Mouse (Mus musculus): ENCODE results near the gene Slc44a3.

Gene Slc44a3

DNA sequence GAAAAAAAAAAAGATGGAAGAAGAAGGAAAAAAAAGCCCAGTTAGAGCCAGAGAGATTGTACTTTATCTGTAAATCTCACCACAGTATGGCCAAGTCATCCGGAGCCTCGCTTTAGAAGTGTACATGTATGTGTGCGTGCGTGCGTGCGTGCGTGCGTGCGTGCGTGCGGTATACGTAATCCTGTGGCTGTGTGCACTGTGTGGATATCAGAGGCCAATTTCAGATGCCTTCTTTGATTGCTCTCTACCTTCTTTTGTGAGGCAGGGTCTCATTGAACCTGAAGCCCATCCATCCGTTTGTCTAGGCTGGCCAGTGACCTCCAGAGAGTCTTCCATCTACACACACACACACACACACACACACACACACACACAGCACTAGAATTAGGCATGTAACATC, 70.7 kb downstream of the Slc44a3 start:
- DNase-seq (ENCODE audit: extremely low spot score, low spot score) = no peak

DNA sequence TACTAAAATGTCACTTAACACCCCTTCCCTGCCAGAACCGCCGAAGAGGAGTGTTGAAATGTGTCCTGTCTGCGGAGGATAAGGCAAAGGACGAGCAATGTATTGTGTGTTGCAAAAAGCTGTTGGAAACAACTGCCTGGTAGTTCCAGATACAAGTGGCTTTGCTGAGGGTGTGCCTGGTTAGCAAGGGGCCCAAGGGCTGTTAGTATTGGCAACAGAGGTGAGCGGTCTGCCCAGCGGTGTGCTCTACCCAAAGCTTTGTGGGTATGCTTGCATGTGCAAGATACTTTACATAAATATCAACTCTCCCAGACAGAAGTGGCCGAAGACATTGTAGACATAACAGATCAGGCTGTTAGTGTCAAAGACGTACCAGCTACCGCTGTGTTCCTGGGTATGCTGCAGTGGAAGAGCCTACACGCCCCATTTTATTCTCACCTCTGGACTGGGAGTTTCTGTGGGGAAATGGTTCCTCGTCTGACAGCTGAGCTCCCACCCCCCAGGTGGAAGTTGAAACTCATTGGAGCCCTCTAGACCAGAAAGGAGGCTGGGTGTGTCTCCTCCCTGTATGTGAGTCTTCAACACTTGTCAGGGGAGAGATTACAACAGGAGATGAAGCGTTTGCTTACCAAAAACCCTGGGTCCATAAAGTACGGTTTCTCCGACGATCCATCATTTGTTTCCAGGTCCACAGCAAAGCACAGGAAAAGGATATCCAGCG, 71.6 kb downstream of the Slc44a3 start:
- no peak for DNase-seq (ENCODE audit: extremely low spot score, low spot score)

DNA sequence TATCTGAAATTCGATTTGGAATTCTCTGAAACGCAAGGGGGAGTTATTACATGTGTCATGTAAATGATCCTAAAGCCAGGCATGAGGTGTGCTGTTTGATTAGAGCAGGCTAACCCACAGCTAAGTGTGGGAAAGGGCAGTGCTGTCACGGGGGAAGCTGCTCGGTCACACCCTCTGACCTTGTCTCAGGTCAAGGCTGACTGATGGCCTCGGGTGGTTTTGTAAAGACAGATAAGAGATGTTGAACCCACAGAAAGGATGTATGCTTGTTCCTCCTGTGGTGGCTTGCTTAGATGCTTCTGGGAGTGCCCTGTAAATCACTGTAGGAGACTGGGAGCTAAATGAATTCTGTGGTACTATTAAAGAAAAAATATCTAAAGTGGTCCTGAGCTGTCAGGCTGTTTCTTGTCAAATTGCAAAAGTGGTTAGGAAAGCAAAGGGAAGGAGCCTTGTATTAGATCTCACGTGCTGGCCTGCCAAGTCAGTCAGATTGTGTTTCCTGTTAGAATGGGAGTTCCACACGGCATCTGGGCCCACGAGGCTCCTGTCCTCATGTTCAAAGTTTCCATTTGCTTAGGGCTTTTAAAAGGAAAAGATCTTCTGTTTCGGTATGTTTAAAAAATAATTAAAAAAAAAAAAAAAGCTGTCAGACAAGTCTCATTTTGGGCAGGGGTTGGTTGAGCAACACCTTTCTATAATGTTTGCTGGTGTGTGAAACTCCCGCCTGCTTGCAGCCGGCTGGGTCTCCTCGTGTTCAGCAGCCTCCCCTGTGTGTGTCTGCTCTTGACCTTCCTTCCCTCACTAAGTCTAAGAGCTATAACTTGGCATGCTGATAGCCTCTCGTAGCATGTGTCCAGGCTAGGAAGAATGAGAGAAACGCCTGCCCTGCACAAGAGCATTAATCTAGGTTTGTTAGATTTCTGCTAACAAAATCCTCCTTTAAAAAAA, 73.4 kb downstream of the Slc44a3 start:
- no peak for DNase-seq (ENCODE audit: extremely low spot score, low spot score)

DNA sequence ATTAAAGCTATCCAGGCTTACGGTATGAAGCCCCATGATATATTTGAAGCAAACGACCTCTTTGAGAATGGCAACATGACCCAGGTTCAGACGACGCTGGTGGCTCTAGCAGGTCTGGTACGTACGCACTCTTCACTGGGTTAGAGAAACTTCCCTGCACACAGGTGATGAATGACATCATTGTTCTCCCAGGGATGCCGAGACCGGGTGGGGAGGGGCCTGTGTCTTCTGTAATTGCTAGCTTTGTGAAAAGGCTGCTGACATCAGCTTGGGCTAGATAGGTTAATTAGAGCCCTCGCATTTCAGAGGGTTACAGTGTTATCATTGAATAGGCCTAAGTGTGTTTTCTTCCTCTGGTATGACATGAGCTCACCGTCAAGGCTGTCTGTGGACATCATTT, 80.8 kb downstream of the Slc44a3 start:
- DNase-seq (ENCODE audit: extremely low spot score, low spot score) = no peak

DNA sequence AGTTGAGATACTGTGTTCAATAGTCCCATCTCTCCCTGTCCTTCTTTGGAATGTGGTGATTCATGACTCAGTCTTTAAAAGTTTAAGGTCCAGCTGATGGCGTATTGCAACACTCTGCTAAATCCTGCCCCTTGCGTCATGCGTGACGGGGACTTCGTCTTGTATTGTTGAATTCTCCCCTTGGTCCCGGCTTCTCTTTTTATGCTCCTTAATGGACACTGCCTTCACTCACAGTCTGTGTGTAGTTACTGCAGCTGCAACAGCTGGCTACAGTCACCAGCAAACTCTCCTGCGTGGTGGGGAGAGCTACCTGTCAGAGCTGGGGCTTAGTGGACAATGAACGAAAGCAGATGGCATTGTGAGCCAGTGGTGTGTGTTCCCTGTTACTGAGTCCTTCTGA, 82.7 kb downstream of the Slc44a3 start:
- no peak for DNase-seq (ENCODE audit: extremely low spot score, low spot score)

DNA sequence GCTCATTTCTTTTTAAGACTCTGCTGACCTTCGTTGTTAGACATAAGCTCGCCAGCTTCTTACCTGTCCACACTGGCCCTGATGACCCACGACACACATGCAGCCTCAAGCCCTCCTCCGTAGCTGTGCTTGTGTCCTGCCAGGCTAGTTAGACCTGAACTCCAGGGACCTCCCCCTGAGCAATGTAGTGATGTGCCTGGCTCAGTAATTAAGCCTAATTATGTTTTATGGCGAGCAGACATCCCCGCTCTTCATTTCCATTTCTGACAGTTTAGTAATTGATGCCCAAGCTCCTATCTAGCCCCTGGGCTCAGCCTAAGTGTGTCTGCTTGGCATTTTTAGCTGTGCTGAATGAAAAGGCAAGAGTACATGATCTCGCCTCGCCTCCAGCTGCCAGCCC, 83.6 kb downstream of the Slc44a3 start:
- DNase-seq (ENCODE audit: extremely low spot score, low spot score) = no peak

DNA sequence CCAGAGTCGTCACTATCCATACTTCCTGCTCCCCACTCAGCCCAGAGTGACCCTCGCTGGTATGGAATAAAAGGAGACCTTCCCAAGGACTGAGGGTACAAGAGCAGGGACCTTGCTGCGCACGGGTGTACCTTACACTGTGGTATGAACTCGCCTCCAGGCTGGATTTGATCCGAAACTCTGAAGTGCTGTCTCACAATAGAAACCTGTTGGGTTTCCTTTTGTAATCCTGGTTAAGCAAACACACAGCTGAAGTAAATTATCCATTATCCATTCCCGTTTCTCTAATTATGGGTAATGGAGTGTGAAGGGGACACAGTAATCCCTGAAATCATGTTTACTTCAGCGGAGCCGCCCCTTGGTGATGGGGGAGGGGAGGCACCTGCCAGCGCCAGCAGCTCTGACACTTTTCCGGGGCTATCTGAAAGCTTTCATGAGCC, 84.2 kb downstream of the Slc44a3 start:
- DNase-seq (ENCODE audit: extremely low spot score, low spot score) = no peak

DNA sequence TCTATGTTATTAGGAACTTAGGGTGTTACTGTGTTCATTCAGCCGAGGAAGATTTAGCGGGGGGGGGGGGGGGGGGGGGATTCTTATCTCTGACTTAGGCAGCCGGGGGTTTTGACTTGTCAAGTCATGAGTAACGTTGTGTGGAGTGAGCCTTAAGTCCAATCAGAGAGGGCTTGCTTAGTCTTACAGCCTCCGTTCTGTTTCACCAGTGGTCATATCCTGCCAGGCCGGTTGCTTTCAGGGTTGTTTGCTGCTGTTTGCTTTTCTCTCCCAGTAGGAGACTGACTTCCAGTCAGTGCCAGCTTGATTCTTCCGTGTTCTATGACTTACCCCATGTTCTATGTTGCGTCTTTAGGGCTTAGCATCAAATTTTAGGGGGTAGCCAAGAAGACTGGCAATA, 85.8 kb downstream of the Slc44a3 start:
- DNase-seq (ENCODE audit: extremely low spot score, low spot score) = no peak

DNA sequence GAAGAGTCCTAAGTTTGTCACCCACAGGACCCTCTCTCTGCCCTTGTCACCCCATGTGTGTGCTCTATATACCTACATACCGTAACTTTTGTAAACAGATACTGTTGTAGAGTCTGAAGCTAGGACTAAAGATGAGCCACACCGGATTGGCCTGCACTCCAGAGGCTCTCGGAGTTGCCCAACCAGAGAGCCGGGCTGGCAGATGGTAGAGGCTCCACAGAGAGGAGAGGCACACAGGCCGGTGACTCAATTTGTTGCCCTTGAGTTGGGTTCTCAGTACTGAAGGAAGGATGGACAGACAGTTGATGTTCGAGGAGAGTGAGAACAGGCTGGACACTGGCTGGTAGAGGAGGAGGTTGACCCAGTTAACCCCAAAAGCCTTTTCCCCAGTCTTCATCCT, 87.8 kb downstream of the Slc44a3 start:
- no peak for DNase-seq (ENCODE audit: extremely low spot score, low spot score)

DNA sequence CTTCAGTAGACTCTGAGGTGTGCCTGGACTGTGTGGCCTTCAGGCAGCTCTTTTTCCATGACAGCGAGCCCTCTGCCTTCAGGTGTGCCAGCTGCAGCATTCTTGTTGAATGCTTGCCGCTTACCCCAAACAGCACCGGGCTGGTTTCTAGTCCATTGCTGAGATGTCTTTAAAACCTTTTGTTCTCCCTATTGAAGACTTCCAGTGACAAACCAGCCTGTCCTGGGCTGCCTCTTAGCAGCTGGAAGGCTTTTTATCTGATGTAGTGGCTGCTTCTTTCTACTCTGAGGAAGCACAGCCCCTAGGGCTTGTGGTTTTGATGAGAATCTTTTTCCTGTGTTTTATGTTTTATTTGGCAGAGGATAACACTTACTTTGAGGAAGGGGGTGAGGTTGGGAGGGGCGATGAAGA, 88.3 kb downstream of the Slc44a3 start:
- no peak for DNase-seq (ENCODE audit: extremely low spot score, low spot score)

DNA sequence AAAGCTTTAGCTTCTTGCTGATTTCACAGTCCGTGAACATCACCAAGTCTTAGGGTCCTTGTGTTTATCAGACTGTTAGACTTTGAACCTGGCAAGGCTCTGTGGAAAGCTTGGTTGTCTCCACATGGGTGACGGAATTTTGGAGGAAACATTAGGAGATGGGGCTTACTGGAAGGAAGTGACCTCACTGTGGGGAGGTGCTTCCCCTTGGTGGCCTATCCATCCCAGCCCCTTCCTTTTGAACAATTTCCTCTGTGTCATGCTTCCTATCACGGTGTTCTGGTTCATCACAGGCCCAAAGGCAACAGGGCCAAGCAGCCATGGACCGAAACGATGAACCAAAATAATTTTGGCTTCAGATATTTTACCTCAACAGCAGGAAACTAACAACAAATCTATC, 89.9 kb downstream of the Slc44a3 start:
- no peak for DNase-seq (ENCODE audit: extremely low spot score, low spot score)

DNA sequence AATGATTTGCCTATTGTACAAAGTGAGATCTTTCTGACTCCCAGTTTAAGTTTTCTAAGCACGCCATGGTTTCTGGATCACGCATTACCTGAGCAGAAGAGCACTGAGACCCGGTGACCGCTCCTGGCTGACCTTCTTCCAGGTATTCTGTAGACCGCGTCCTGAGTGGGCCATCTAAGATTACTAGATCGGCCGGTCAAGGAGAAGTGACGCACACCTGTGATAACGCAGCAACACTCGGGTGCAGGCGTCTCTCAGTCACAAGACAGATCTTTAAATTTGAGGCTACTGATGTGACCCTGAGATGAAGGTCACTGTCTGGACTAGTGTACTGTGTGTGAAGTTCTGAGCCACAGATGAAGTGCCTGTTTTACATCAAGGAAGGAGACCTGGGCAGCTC, 90.7 kb downstream of the Slc44a3 start:
- no peak for DNase-seq (ENCODE audit: extremely low spot score, low spot score)

DNA sequence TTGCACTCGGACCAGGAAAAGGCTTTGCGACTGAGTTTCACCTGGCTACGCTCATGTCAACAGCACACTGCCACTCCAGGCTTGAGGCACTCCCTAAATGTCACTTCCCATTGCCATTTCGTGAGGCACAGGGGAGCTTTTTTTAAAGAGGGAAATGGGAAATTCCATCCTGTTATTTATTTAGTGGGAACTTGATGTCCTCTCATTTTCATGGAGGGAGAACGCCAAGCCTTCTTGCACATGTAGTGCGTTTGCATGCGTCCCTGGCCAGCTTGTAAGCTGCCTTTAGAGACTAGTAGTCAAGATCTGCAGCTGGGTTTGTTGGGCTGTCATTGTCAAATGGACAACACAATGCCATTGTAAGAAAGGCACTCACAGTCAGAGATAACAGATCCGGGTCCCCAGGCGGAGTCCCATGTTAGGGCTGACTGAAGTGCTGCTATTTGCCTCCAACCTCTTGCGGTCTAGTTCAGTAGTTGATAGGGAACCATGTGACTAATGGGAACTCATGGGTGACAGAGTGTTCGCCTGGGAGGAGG, 92.5 kb downstream of the Slc44a3 start:
- no peak for DNase-seq (ENCODE audit: extremely low spot score, low spot score)

DNA sequence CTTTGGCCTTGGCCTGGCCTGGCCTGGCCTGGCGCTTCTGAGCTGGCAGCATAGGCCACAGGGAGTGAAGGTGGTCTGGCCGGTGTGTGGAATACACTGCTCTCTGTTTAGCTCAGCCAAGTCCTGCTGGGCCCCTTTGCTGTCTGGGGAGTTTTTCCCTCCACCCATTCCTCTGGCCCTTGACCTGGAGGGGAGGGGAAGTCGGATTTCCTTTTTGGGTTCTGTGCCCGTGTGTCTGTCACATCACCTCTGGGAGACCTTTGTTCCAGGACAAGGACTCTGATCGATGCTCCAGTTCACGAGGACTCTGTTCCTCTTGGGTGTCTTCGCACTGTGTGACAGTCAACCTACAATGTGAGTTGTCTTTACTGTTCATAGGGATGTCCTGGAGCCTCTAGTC, 94.2 kb downstream of the Slc44a3 start:
- DNase-seq (ENCODE audit: extremely low spot score, low spot score) = no peak

DNA sequence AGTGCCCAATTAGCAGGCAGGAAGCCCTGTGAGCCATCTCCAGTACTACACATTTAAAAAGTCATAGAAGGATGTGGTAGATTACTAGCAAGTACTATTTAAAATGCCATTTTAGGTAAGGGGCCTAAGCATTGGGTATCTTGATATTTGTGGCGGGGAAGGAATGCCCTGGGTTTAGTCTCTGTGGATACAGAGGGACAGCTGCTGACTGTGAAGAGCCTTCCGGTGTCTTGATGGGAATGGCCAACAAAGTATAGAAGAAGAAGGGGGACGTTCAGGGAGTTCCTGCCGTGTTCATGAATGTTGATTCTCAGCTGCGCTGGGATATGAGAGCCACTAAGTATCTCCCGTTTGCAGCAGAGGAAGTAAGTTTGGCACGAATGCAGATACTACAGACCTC, 95.1 kb downstream of the Slc44a3 start:
- no peak for DNase-seq (ENCODE audit: extremely low spot score, low spot score)

DNA sequence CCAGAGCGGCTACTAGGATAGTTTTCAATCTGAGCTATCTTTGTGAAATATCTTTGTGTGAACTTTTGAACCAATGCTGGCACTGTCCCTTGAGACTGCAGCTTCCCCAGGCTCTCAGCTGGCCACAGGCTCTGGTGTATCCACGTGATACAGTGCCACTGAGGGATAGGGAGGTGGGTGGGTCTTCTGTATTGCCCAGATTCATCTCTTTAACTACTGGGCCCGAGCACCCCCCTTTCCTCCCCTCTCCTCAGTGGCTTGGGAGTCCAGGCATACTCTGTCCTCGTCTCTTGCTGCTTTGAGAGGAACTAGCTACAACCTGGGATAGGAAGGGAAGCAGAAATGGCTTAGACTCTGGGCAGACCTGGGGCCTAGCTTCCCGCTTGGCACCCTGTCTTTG, 96.9 kb downstream of the Slc44a3 start:
- DNase-seq (ENCODE audit: extremely low spot score, low spot score) = no peak

DNA sequence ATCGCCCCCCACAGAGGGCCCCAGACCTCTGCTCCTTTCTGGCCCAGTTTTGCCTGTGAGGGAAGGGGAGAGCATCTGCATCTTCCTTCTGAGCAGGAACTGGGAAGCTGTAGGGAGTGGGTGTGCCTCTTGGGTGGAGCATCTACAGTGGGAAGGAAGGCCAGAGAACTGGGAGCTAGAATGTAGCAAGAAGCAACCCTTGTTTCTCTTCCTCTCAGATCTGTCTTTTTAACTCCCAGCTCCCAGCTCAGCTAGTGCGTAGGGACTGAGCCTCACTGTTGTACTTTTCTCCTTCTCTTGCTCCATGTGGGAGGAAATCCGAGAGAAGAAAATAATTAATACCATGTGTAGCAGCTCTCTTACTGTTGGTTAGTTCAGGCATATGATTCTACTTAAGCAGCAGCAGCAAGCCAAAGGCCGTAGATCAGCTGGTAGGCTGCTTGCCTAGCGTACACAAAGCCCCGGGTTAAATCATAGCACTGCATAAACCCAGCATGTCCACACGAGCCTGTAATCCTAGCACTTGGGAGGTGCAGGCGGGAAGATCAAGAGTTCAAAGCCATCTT, 98.2 kb downstream of the Slc44a3 start:
- peak; percentile 41 for DNase-seq (ENCODE audit: extremely low spot score, low spot score)

DNA sequence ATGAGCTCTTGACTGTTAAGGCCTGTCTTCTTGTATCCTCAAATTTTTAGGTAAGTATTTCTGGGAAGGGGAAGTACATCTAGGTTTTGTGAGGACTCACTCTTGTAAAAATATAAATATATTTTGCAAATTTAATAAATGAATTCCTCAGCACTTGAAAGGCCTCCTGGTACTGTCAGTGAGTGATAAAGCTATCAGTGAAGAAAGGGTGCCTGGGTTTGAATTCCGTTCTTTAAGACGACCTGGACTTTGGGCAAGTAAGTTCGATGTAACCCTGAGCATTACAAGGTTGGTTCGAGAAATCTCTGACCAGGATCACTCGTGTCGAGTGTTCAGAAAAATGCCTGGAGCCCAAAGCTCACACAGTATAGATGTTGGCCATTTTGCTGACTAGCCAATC, 98.8 kb downstream of the Slc44a3 start:
- DNase-seq (ENCODE audit: extremely low spot score, low spot score) = no peak

DNA sequence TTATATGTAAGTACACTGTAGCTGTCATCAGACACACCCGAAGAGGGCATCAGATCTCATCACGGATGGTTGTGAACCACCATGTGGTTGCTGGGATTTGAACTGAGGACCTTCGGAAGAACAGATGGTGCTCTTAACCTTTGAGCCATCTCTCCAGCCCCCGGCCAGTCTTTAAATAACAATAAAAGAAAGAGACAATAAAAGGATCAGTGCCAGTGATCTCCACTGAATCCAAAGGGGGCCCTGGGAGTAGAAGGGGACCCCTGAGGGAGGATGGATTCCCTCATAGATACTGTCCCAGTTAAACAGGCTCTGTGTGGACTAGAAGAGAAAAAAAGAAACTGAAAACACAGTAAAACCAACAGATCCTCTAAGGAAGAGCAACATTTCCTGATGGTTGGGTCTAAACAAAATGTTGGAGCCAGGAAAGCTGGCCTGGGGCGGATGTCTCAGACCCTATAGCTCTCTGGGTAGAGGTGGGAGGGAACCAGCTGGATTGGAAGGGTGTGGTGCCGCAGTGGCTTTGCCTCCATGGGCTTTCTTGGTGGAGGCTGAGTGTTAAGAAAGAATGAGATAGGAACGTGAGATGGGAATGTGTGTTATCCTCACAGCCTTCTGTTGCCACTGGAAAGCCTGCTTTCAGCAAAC, 101.8 kb downstream of the Slc44a3 start:
- DNase-seq (ENCODE audit: extremely low spot score, low spot score) = no peak

DNA sequence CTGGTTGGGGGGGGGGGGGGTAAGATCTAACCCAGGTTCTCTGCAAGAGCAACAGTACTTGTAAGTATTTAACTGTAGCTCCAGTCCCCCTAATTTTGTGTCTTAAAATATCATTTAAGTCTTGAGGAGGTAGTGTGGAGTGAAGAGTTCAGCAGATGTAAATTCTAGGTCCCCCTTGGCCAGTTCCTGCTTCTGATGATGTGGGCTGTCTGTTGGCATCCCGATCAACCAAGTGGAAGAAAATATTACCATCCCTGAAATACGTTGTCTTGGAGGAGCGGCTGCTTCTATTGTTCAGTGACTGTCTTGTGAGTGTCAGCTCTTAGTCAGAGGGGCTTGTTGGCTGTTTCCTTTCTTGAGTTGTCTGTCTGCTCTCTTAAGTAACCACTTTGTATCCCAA, 102.7 kb downstream of the Slc44a3 start:
- no peak for DNase-seq (ENCODE audit: extremely low spot score, low spot score)

DNA sequence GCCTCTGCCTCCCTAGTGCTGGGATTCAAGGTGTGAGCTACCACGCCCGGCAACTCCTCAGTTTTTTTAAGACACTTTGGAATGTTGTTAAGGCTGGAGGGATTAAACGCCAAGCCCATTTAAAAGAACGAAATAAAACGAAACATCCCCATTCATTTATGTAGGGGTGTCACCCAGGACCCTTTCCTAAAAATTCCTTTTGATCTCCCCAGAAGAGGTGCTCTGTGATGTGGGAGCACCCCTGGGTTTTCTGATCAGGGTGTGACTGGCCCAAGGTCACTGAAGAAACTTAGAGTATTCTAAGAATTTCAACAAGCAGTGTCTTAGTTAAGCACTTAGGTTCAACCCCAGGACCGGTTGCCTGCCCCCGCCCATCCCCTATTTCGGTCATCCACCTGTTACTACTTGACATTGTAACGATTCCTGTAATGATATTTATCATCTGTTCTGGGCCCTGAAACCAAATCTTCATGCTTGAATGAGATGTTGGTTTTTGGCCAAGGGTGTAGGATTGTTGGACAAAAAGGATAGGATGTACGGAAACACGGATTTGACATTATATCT, 103.4 kb downstream of the Slc44a3 start:
- DNase-seq (ENCODE audit: extremely low spot score, low spot score) = no peak

Measured in neural tube, embryonic 10.5 days (tissue).